Mouse (Mus musculus): ENCODE data around the gene Rora. TPM values are rescaled to one million over a fixed set of nuclear protein-coding genes. Genes with fewer than 3 reads are reported as not detected.

Gene Rora
- 43.6 and 52.5 TPM in 2 replicates for polyA plus RNA-seq (2015; fragmentation: Nextera tagmentation; extraction: Ambion mirVana)

GRCm38 (mm10) chr9:68653211-68654038, at the start of gene Rora:
Gene Rora (plus strand): TSS chr9:68653786.
- H3K27me3 ChIP-seq (ENCODE audit: control insufficient read depth, insufficient read depth, low read depth, low read length) = no peaks in the 10 kb centered on the region
- peaks cover 17% of the 10 kb centered on the region; the same call in 1 of the 2 replicates for H3K4me1 ChIP-seq (ENCODE audit: control insufficient read depth, insufficient read depth, low read length)
- H3K9ac ChIP-seq (ENCODE audit: low read depth, low read length) = peak within 1 kb of the TSS; percentile 91
- H3K9me3 ChIP-seq (replicated peaks; ENCODE audit: control insufficient read depth, low read length, poor library complexity, severe bottlenecking) = no peaks in the 10 kb centered on the region
- peak within 1 kb of the TSS; percentile 75 for H3K4me2 ChIP-seq (ENCODE audit: low read length)
- WGBS = under 1% methylated on average over 71 of the region's 72 CpGs
- peak within 1 kb of the TSS; percentile 95 for H3K27ac ChIP-seq (ENCODE audit: low read length)
- peak within 1 kb of the TSS; percentile 82 for H3K4me3 ChIP-seq (ENCODE audit: low read depth, low read length)
- ATAC-seq = peak; percentile 88
- no peaks in the 10 kb centered on the region for H3K36me3 ChIP-seq (ENCODE audit: control insufficient read depth, insufficient read depth, low read length)

GRCm38 (mm10) chr9:68614006-68614405, 39.6 kb upstream of the Rora start:
- no peak for ATAC-seq
- no peaks in the 10 kb centered on the region for H3K9me3 ChIP-seq (replicated peaks; ENCODE audit: control insufficient read depth, low read length, poor library complexity, severe bottlenecking)
- H3K4me1 ChIP-seq (ENCODE audit: control insufficient read depth, insufficient read depth, low read length) = no peaks in the 10 kb centered on the region
- H3K9ac ChIP-seq (ENCODE audit: low read depth, low read length) = no peak overlapping the region
- H3K36me3 ChIP-seq (ENCODE audit: control insufficient read depth, insufficient read depth, low read length) = no peaks in the 10 kb centered on the region
- WGBS = 89% methylated on average over 9 of the region's 9 CpGs
- no peak overlapping the region for H3K4me2 ChIP-seq (ENCODE audit: low read length)
- no peak overlapping the region for H3K27ac ChIP-seq (ENCODE audit: low read length)
- H3K27me3 ChIP-seq (ENCODE audit: control insufficient read depth, insufficient read depth, low read depth, low read length) = no peaks in the 10 kb centered on the region
- no peak overlapping the region for H3K4me3 ChIP-seq (ENCODE audit: low read depth, low read length)

GRCm38 (mm10) chr9:68617116-68617515, 36.5 kb upstream of the Rora start:
- Histone ChIP-seq H3K27ac (ENCODE audit: low read length) (no peak overlapping the region), H3K36me3 (ENCODE audit: control insufficient read depth, insufficient read depth, low read length) (no peaks in the 10 kb centered on the region), H3K4me2 (ENCODE audit: low read length) (no peak overlapping the region), H3K9me3 (replicated peaks; ENCODE audit: control insufficient read depth, low read length, poor library complexity, severe bottlenecking) (no peaks in the 10 kb centered on the region), H3K27me3 (ENCODE audit: control insufficient read depth, insufficient read depth, low read depth, low read length) (no peaks in the 10 kb centered on the region), H3K4me1 (ENCODE audit: control insufficient read depth, insufficient read depth, low read length) (no peaks in the 10 kb centered on the region), H3K9ac (ENCODE audit: low read depth, low read length) (no peak overlapping the region), H3K4me3 (ENCODE audit: low read depth, low read length) (no peak overlapping the region)
- 7% methylated on average over 4 of the region's 4 CpGs for WGBS
- ATAC-seq = no peak

GRCm38 (mm10) chr9:68620036-68620435, 33.5 kb upstream of the Rora start:
- H3K27me3 ChIP-seq (ENCODE audit: control insufficient read depth, insufficient read depth, low read depth, low read length) = no peaks in the 10 kb centered on the region
- no peak overlapping the region for H3K4me2 ChIP-seq (ENCODE audit: low read length)
- H3K27ac ChIP-seq (ENCODE audit: low read length) = no peak overlapping the region
- no peaks in the 10 kb centered on the region for H3K4me1 ChIP-seq (ENCODE audit: control insufficient read depth, insufficient read depth, low read length)
- 95% methylated on average over 2 of the region's 2 CpGs for WGBS
- ATAC-seq = no peak
- H3K36me3 ChIP-seq (ENCODE audit: control insufficient read depth, insufficient read depth, low read length) = no peaks in the 10 kb centered on the region
- no peak overlapping the region for H3K9ac ChIP-seq (ENCODE audit: low read depth, low read length)
- H3K4me3 ChIP-seq (ENCODE audit: low read depth, low read length) = no peak overlapping the region
- no peaks in the 10 kb centered on the region for H3K9me3 ChIP-seq (replicated peaks; ENCODE audit: control insufficient read depth, low read length, poor library complexity, severe bottlenecking)

- 78% methylated on average over 6 of the region's 6 CpGs for WGBS
- ATAC-seq = no peak
Measured at GRCm38 (mm10) chr9:68620441-68620840, 33.1 kb upstream of the Rora start.

GRCm38 (mm10) chr9:68624981-68625380, 28.6 kb upstream of the Rora start:
- no peak overlapping the region for H3K27ac ChIP-seq (ENCODE audit: low read length)
- no peak for ATAC-seq
- no peak overlapping the region for H3K4me3 ChIP-seq (ENCODE audit: low read depth, low read length)
- 80% methylated on average over 4 of the region's 4 CpGs for WGBS
- H3K36me3 ChIP-seq (ENCODE audit: control insufficient read depth, insufficient read depth, low read length) = no peaks in the 10 kb centered on the region
- no peak overlapping the region for H3K4me2 ChIP-seq (ENCODE audit: low read length)
- H3K9me3 ChIP-seq (replicated peaks; ENCODE audit: control insufficient read depth, low read length, poor library complexity, severe bottlenecking) = no peaks in the 10 kb centered on the region
- no peaks in the 10 kb centered on the region for H3K27me3 ChIP-seq (ENCODE audit: control insufficient read depth, insufficient read depth, low read depth, low read length)
- H3K4me1 ChIP-seq (ENCODE audit: control insufficient read depth, insufficient read depth, low read length) = no peaks in the 10 kb centered on the region
- no peak overlapping the region for H3K9ac ChIP-seq (ENCODE audit: low read depth, low read length)

More at GRCm38 (mm10) chr9:68620441-68620840, 33.1 kb upstream of the Rora start:
- Histone ChIP-seq H3K9me3 (replicated peaks; ENCODE audit: control insufficient read depth, low read length, poor library complexity, severe bottlenecking) (no peaks in the 10 kb centered on the region), H3K9ac (ENCODE audit: low read depth, low read length) (no peak overlapping the region), H3K4me2 (ENCODE audit: low read length) (no peak overlapping the region), H3K4me1 (ENCODE audit: control insufficient read depth, insufficient read depth, low read length) (no peaks in the 10 kb centered on the region), H3K4me3 (ENCODE audit: low read depth, low read length) (no peak overlapping the region), H3K27me3 (ENCODE audit: control insufficient read depth, insufficient read depth, low read depth, low read length) (no peaks in the 10 kb centered on the region), H3K36me3 (ENCODE audit: control insufficient read depth, insufficient read depth, low read length) (no peaks in the 10 kb centered on the region), H3K27ac (ENCODE audit: low read length) (no peak overlapping the region)

- Histone ChIP-seq H3K27me3 (ENCODE audit: control insufficient read depth, insufficient read depth, low read depth, low read length) (no peaks in the 10 kb centered on the region), H3K4me1 (ENCODE audit: control insufficient read depth, insufficient read depth, low read length) (no peaks in the 10 kb centered on the region), H3K36me3 (ENCODE audit: control insufficient read depth, insufficient read depth, low read length) (no peaks in the 10 kb centered on the region), H3K9me3 (replicated peaks; ENCODE audit: control insufficient read depth, low read length, poor library complexity, severe bottlenecking) (no peaks in the 10 kb centered on the region), H3K9ac (ENCODE audit: low read depth, low read length) (no peak overlapping the region), H3K4me2 (ENCODE audit: low read length) (no peak overlapping the region), H3K4me3 (ENCODE audit: low read depth, low read length) (no peak overlapping the region), H3K27ac (ENCODE audit: low read length) (no peak overlapping the region)
- ATAC-seq = no peak
- 89% methylated on average over 8 of the region's 8 CpGs for WGBS
Measured at GRCm38 (mm10) chr9:68637301-68637700, 16.3 kb upstream of the Rora start.

GRCm38 (mm10) chr9:68641123-68641522, 12.5 kb upstream of the Rora start:
- WGBS = 82% methylated on average over 3 of the region's 3 CpGs
- Histone ChIP-seq H3K9me3 (replicated peaks; ENCODE audit: control insufficient read depth, low read length, poor library complexity, severe bottlenecking) (0 out of 2 replicates have a peak, but pooled peaks cover 4% of the 10 kb centered on the region), H3K4me1 (ENCODE audit: control insufficient read depth, insufficient read depth, low read length) (no peaks in the 10 kb centered on the region), H3K36me3 (ENCODE audit: control insufficient read depth, insufficient read depth, low read length) (no peaks in the 10 kb centered on the region), H3K4me2 (ENCODE audit: low read length) (no peak overlapping the region), H3K27ac (ENCODE audit: low read length) (no peak overlapping the region), H3K4me3 (ENCODE audit: low read depth, low read length) (no peak overlapping the region), H3K9ac (ENCODE audit: low read depth, low read length) (no peak overlapping the region), H3K27me3 (ENCODE audit: control insufficient read depth, insufficient read depth, low read depth, low read length) (no peaks in the 10 kb centered on the region)
- no peak for ATAC-seq

GRCm38 (mm10) chr9:68648061-68648460, 5.5 kb upstream of the Rora start:
- Histone ChIP-seq H3K27me3 (ENCODE audit: control insufficient read depth, insufficient read depth, low read depth, low read length) (no peaks in the 10 kb centered on the region), H3K9me3 (replicated peaks; ENCODE audit: control insufficient read depth, low read length, poor library complexity, severe bottlenecking) (0 out of 2 replicates have a peak, but pooled peaks cover 4% of the 10 kb centered on the region), H3K27ac (ENCODE audit: low read length) (no peak overlapping the region), H3K36me3 (ENCODE audit: control insufficient read depth, insufficient read depth, low read length) (no peaks in the 10 kb centered on the region), H3K4me1 (ENCODE audit: control insufficient read depth, insufficient read depth, low read length) (peaks cover 2% of the 10 kb centered on the region; the same call in 1 of the 2 replicates), H3K4me2 (ENCODE audit: low read length) (no peak overlapping the region), H3K9ac (ENCODE audit: low read depth, low read length) (no peak overlapping the region), H3K4me3 (ENCODE audit: low read depth, low read length) (no peak overlapping the region)
- no peak for ATAC-seq
- WGBS = 76% methylated on average over 3 of the region's 3 CpGs
